Mouse (Mus musculus): ENCODE results near the gene Mfsd11.

The Mfsd11 gene

GRCm38 (mm10) chr11:116852291-116852890, at the start of gene Mfsd11:
Mfsd11 (plus strand) TSS chr11:116852440.
- peak; percentile 87 for DNase-seq (ENCODE audit: low read depth, low spot score)

GRCm38 (mm10) chr11:116802709-116803108, 49.5 kb upstream of the Mfsd11 start:
- DNase-seq (ENCODE audit: low read depth, low spot score) = no peak

GRCm38 (mm10) chr11:116806136-116807071, 45.8 kb upstream of the Mfsd11 start:
- no peak for DNase-seq (ENCODE audit: low read depth, low spot score)

GRCm38 (mm10) chr11:116807116-116807515, 45.1 kb upstream of the Mfsd11 start:
- no peak for DNase-seq (ENCODE audit: low read depth, low spot score)

- DNase-seq (ENCODE audit: low read depth, low spot score) = no peak
Observed at GRCm38 (mm10) chr11:116807526-116807925, 44.7 kb upstream of the Mfsd11 start.

- peak; percentile 93 for DNase-seq (ENCODE audit: low read depth, low spot score)
Observed at GRCm38 (mm10) chr11:116807938-116808606, 44.2 kb upstream of the Mfsd11 start.

GRCm38 (mm10) chr11:116808811-116809395, 43.3 kb upstream of the Mfsd11 start:
- DNase-seq (ENCODE audit: low read depth, low spot score) = no peak

- no peak for DNase-seq (ENCODE audit: low read depth, low spot score)
Observed at GRCm38 (mm10) chr11:116809520-116809919, 42.7 kb upstream of the Mfsd11 start.

GRCm38 (mm10) chr11:116810528-116810927, 41.7 kb upstream of the Mfsd11 start:
- peak; percentile 57 for DNase-seq (ENCODE audit: low read depth, low spot score)

GRCm38 (mm10) chr11:116810983-116811901, 41.0 kb upstream of the Mfsd11 start:
- DNase-seq (ENCODE audit: low read depth, low spot score) = peak; percentile 97

- DNase-seq (ENCODE audit: low read depth, low spot score) = no peak
Observed at GRCm38 (mm10) chr11:116812793-116813529, 39.3 kb upstream of the Mfsd11 start.

- no peak for DNase-seq (ENCODE audit: low read depth, low spot score)
Observed at GRCm38 (mm10) chr11:116813610-116814009, 38.6 kb upstream of the Mfsd11 start.

GRCm38 (mm10) chr11:116814076-116814883, 38.0 kb upstream of the Mfsd11 start:
- DNase-seq (ENCODE audit: low read depth, low spot score) = no peak

GRCm38 (mm10) chr11:116814884-116815415, 37.3 kb upstream of the Mfsd11 start:
- DNase-seq (ENCODE audit: low read depth, low spot score) = no peak

- DNase-seq (ENCODE audit: low read depth, low spot score) = no peak
Observed at GRCm38 (mm10) chr11:116816769-116817168, 35.5 kb upstream of the Mfsd11 start.

- no peak for DNase-seq (ENCODE audit: low read depth, low spot score)
Observed at GRCm38 (mm10) chr11:116817567-116817966, 34.7 kb upstream of the Mfsd11 start.

GRCm38 (mm10) chr11:116818722-116819121, 33.5 kb upstream of the Mfsd11 start:
- DNase-seq (ENCODE audit: low read depth, low spot score) = peak; percentile 58

GRCm38 (mm10) chr11:116819932-116820593, 32.2 kb upstream of the Mfsd11 start:
- DNase-seq (ENCODE audit: low read depth, low spot score) = no peak

Measured in brain, adult 2 months (tissue).